Mouse (Mus musculus) lung, postnatal 0 days (tissue): Measurements from ENCODE around the gene Ocrl. TPM values are rescaled to one million over a fixed set of nuclear protein-coding genes. Genes with fewer than 3 reads are reported as not detected.
A peak's percentile ranks its signal among the peaks of the same experiment; 100 is the strongest.

Experiments
- ATAC-seq: fragments of 200-750 bp; cut with Nextera tagmentation; 2 replicates; pipeline ENCODE4 v1.8.0; 2017; ENCODE audit warnings: moderate library complexity
- DNase-seq: peaks from one replicate; pipeline ENCODE4 v3.0.0-alpha.2; 2016; ENCODE audit warnings: low spot score
- H3K27ac ChIP-seq: fragments of 300-500 bp; sonication (generic); 2 replicates; pipeline ENCODE4 v1.5.1; 2014; ENCODE audit warnings: antibody characterized with exemption, mild to moderate bottlenecking, low read length, mixed read lengths
- H3K27me3 ChIP-seq: fragments of 300-500 bp; sonication (generic); replicated peaks from 2 replicates; pipeline ENCODE4 v1.6.1; 2014; ENCODE audit warnings: low read length, mixed read lengths; ENCODE audit not compliant: insufficient read depth
- H3K36me3 ChIP-seq: fragments of 300-500 bp; sonication (generic); 2 replicates; pipeline ENCODE4 v1.6.1; 2014; ENCODE audit warnings: low read length, mixed read lengths; ENCODE audit not compliant: insufficient read depth
- H3K4me1 ChIP-seq: fragments of 300-500 bp; sonication (generic); 2 replicates; pipeline ENCODE4 v1.6.1; 2014; ENCODE audit warnings: antibody characterized with exemption, low read depth, low read length, mixed read lengths; ENCODE audit not compliant: insufficient read depth
- H3K4me2 ChIP-seq: fragments of 300-500 bp; sonication (generic); replicated peaks from 2 replicates; pipeline ENCODE4 v1.6.1; 2014; ENCODE audit warnings: low read depth, mild to moderate bottlenecking, low read length, moderate library complexity, mixed read lengths
- H3K4me3 ChIP-seq: fragments of 300-500 bp; sonication (generic); 2 replicates; pipeline ENCODE4 v1.5.1; 2014; ENCODE audit warnings: low read depth, low read length
- H3K9ac ChIP-seq: fragments of 300-500 bp; sonication (generic); replicated peaks from 2 replicates; pipeline ENCODE4 v1.6.1; 2014; ENCODE audit warnings: low read depth, mild to moderate bottlenecking
- H3K9me3 ChIP-seq: fragments of 300-500 bp; sonication (generic); 2 replicates; pipeline ENCODE4 v1.6.1; 2016; ENCODE audit warnings: low read length, mixed read lengths
- CTCF ChIP-seq: IDR thresholded peaks from 2 replicates; pipeline ENCODE4 v1.5.1; 2016; ENCODE audit warnings: antibody characterized with exemption, mild to moderate bottlenecking
- EP300 ChIP-seq: IDR thresholded peaks from 2 replicates; pipeline ENCODE4 v1.6.1; 2016; ENCODE audit warnings: antibody characterized with exemption, mild to moderate bottlenecking, control low read depth
- WGBS: fragments of 180-500 bp; shearing (Covaris S2); extraction: QIAGEN DNeasy Blood & Tissue Kit; methylation state at CpG from one replicate; pipeline ENCODE4 v1.1.7; 2014; 5-methylcytosine and 5-hydroxymethylcytosine counted together
- polyA plus RNA-seq: library from polyadenylated mRNA; unstranded; fragments of >200 nt; fragmentation: Nextera tagmentation; extraction: Ambion mirVana; gene quantifications from 2 replicates; pipeline ENCODE4 v1.2.1, GENCODE M21; 2015

Ocrl gene
- polyA plus RNA-seq: 9.3 and 11.5 TPM in 2 replicates

- H3K4me2 ChIP-seq: peak within 1 kb of the TSS; percentile 53
- H3K9me3 ChIP-seq: no peaks in the 10 kb centered on the region
- DNase-seq (peak; percentile 65), ATAC-seq (peak; percentile 88)
- H3K9ac ChIP-seq: peak within 1 kb of the TSS; percentile 56
- TF ChIP-seq EP300 (no peak), CTCF (peak; percentile 75)
- H3K27ac ChIP-seq: peak within 1 kb of the TSS; percentile 75
- 10% methylated on average over 30 of the region's 35 CpGs for WGBS
- H3K27me3 ChIP-seq: no peaks in the 10 kb centered on the region
- H3K4me3 ChIP-seq: peak within 1 kb of the TSS; percentile 58
- H3K36me3 ChIP-seq: no peaks in the 10 kb centered on the region
- no peaks in the 10 kb centered on the region for H3K4me1 ChIP-seq
Measured at GRCm38 (mm10) chrX:47912306-47912792, at the start of gene Ocrl. Gene Ocrl (plus strand): TSS chrX:47912387.

- DNase-seq (peak; percentile 64), ATAC-seq (no peak)
- Histone ChIP-seq H3K9me3 (no peaks in the 10 kb centered on the region), H3K36me3 (no peaks in the 10 kb centered on the region), H3K4me2 (no peak overlapping the region), H3K9ac (no peak overlapping the region), H3K27me3 (no peaks in the 10 kb centered on the region), H3K27ac (no peak overlapping the region), H3K4me1 (no peaks in the 10 kb centered on the region), H3K4me3 (no peak overlapping the region)
- 30% methylated on average over 2 of the region's 2 CpGs for WGBS
- TF ChIP-seq EP300: no peak
- TF ChIP-seq CTCF: no peak
Measured at GRCm38 (mm10) chrX:47880052-47880451, 32.1 kb upstream of the Ocrl start.

GRCm38 (mm10) chrX:47882813-47883212 is 29.4 kb upstream of the Ocrl start:
- TF ChIP-seq EP300 (peak; percentile 27; the same call in 1 of the 2 replicates), CTCF (no peak)
- no peaks in the 10 kb centered on the region for H3K9me3 ChIP-seq
- no peak overlapping the region for H3K4me3 ChIP-seq
- no peaks in the 10 kb centered on the region for H3K27me3 ChIP-seq
- H3K4me1 ChIP-seq: no peaks in the 10 kb centered on the region
- ATAC-seq (peak; percentile 56), DNase-seq (peak; percentile 37)
- H3K27ac ChIP-seq: no peak overlapping the region
- H3K36me3 ChIP-seq: no peaks in the 10 kb centered on the region
- H3K9ac ChIP-seq: no peak overlapping the region
- H3K4me2 ChIP-seq: no peak overlapping the region
- WGBS: 52% methylated on average over 6 of the region's 6 CpGs

- Histone ChIP-seq H3K4me3 (no peak overlapping the region), H3K4me2 (no peak overlapping the region)
- 30% methylated on average over 2 of the region's 2 CpGs for WGBS
Measured at GRCm38 (mm10) chrX:47887401-47887800, 24.8 kb upstream of the Ocrl start.

GRCm38 (mm10) chrX:47891243-47891906 is 20.8 kb upstream of the Ocrl start:
- no peak for TF ChIP-seq CTCF
- Histone ChIP-seq H3K4me3 (peak overlapping the region; percentile 52), H3K4me2 (peak overlapping the region; percentile 65), H3K36me3 (no peaks in the 10 kb centered on the region), H3K9ac (no peak overlapping the region), H3K9me3 (no peaks in the 10 kb centered on the region), H3K4me1 (no peaks in the 10 kb centered on the region), H3K27ac (no peak overlapping the region), H3K27me3 (no peaks in the 10 kb centered on the region)
- WGBS: 8% methylated on average over 8 of the region's 12 CpGs
- no peak for ATAC-seq
- no peak for DNase-seq

More at GRCm38 (mm10) chrX:47887401-47887800, 24.8 kb upstream of the Ocrl start:
- TF ChIP-seq CTCF (no peak), EP300 (0 out of 2 replicates have a peak, but pooled peaks have one; percentile 22)
- Histone ChIP-seq H3K9ac (no peak overlapping the region), H3K27me3 (no peaks in the 10 kb centered on the region), H3K36me3 (no peaks in the 10 kb centered on the region), H3K27ac (no peak overlapping the region), H3K4me1 (no peaks in the 10 kb centered on the region), H3K9me3 (no peaks in the 10 kb centered on the region)
- ATAC-seq (no peak), DNase-seq (no peak)

- Histone ChIP-seq H3K36me3 (no peaks in the 10 kb centered on the region), H3K27ac (no peak overlapping the region), H3K9me3 (no peaks in the 10 kb centered on the region), H3K4me3 (peak overlapping the region; percentile 52), H3K4me2 (peak overlapping the region; percentile 65), H3K9ac (0 out of 2 replicates have a peak overlapping the region, but pooled peaks have one; percentile 23), H3K4me1 (no peaks in the 10 kb centered on the region), H3K27me3 (no peaks in the 10 kb centered on the region)
- ATAC-seq: peak; percentile 55; the same call in 1 of the 2 replicates
- TF ChIP-seq CTCF (no peak), EP300 (no peak)
- WGBS: 18% methylated on average over 12 of the region's 36 CpGs
- no peak for DNase-seq
Measured at GRCm38 (mm10) chrX:47891907-47892430, 20.2 kb upstream of the Ocrl start.
